Mouse (Mus musculus) embryonic facial prominence, embryonic 10.5 days (tissue): ENCODE results near the gene Galk1. TPM values are rescaled to one million over a fixed set of nuclear protein-coding genes. Genes with fewer than 3 reads are reported as not detected.
"Not testable (repeated sequence)": the region's sequence is repeated elsewhere in the genome, so short reads cannot be mapped to it uniquely, and the experiment has no call there.

Experiments
- DNase-seq: peaks from one replicate; pipeline ENCODE4 v3.0.0-alpha.2; 2017; ENCODE audit warnings: low spot score
- H3K27ac ChIP-seq: fragments of 300-500 bp; sonication (generic); replicated peaks from 2 replicates; pipeline ENCODE4 v1.5.1; 2016; ENCODE audit warnings: mild to moderate bottlenecking
- H3K27me3 ChIP-seq: fragments of 300-500 bp; sonication (generic); replicated peaks from 2 replicates; pipeline ENCODE4 v1.6.1; 2016; ENCODE audit warnings: low read depth, mild to moderate bottlenecking; ENCODE audit not compliant: poor library complexity, severe bottlenecking
- H3K36me3 ChIP-seq: fragments of 300-500 bp; sonication (generic); replicated peaks from 2 replicates; pipeline ENCODE4 v1.6.1; 2016; ENCODE audit warnings: mild to moderate bottlenecking, moderate library complexity
- H3K4me1 ChIP-seq: fragments of 300-500 bp; sonication (generic); 2 replicates; pipeline ENCODE4 v1.6.1; 2016
- H3K4me3 ChIP-seq: fragments of 300-500 bp; sonication (generic); 2 replicates; pipeline ENCODE4 v1.5.1; 2016; ENCODE audit warnings: mild to moderate bottlenecking, moderate library complexity
- H3K9me3 ChIP-seq: fragments of 300-500 bp; sonication (generic); 2 replicates; pipeline ENCODE4 v1.6.1; 2016; ENCODE audit warnings: mild to moderate bottlenecking
- WGBS: fragments of 180-500 bp; shearing (Covaris S2); methylation state at CpG from one replicate; pipeline ENCODE4 v1.1.7; 2016; 5-methylcytosine and 5-hydroxymethylcytosine counted together
- polyA plus RNA-seq: library from polyadenylated mRNA; unstranded; fragments of >200 nt; fragmentation: Nextera tagmentation; extraction: Ambion mirVana; gene quantifications from 2 replicates; pipeline ENCODE4 v1.2.1, GENCODE M21; 2016

The Galk1 gene
- polyA plus RNA-seq, 1 experiment from 2014 or later, result 212 TPM

- H3K36me3 ChIP-seq, result peaks cover 26% of the 10 kb centered on the region
- H3K27ac ChIP-seq, H3K9me3 ChIP-seq, H3K4me3 ChIP-seq, DNase-seq, H3K27me3 ChIP-seq: not testable (repeated sequence)
- WGBS, result 93% methylated on average over 4 of the region's 4 CpGs
- peaks cover 22% of the 10 kb centered on the region for H3K4me1 ChIP-seq
Observed at GRCm38 (mm10) chr11:116018867-116019266, 6.3 kb upstream of the Galk1 start.

DNA sequence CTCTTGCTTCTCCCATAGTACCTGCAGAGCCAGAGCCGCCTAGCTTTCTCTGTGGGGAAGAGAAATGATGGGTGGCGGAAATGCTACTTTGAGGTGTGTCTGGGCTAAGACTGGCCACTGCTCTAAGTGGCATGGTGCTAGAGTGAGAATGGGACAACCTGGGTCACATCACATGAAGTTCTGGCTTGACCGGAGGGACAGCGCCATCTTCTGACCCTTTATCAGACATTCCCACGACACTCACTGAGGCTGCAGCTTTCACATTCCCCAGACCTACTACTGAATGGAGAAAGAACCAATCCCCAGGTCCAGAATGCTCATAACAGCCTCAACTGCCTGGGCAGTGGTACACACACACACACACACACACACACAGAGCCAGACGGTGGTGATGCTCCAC, 5.6 kb upstream of the Galk1 start:
- WGBS, result 23% methylated on average over 6 of the region's 6 CpGs
- peak; percentile 48 for DNase-seq

GRCm38 (mm10) chr11:116014821-116015220, 2.3 kb upstream of the Galk1 start:
- Histone ChIP-seq H3K27ac (no peak overlapping the region), H3K27me3 (no peaks in the 10 kb centered on the region), H3K4me3 (no peak overlapping the region), H3K4me1 (peaks cover 47% of the 10 kb centered on the region), H3K9me3 (no peaks in the 10 kb centered on the region), H3K36me3 (peaks cover 13% of the 10 kb centered on the region)
- 68% methylated on average over 8 of the region's 8 CpGs for WGBS
- DNase-seq, result no peak

More for the DNA sequence above, 5.6 kb upstream of the Galk1 start:
- Histone ChIP-seq H3K27ac (no peak overlapping the region), H3K9me3 (no peaks in the 10 kb centered on the region), H3K4me1 (peaks cover 23% of the 10 kb centered on the region), H3K27me3 (no peaks in the 10 kb centered on the region), H3K36me3 (peaks cover 19% of the 10 kb centered on the region), H3K4me3 (no peak overlapping the region)

- H3K4me3 ChIP-seq, result peak overlapping the region; percentile 74
- peaks cover 40% of the 10 kb centered on the region for H3K4me1 ChIP-seq
- H3K27ac ChIP-seq, result peak overlapping the region; percentile 92
- no peaks in the 10 kb centered on the region for H3K27me3 ChIP-seq
- 14% methylated on average over 14 of the region's 14 CpGs for WGBS
- H3K9me3 ChIP-seq, result no peaks in the 10 kb centered on the region
- H3K36me3 ChIP-seq, result peaks cover 44% of the 10 kb centered on the region
- peak; percentile 63 for DNase-seq
Observed at GRCm38 (mm10) chr11:116011529-116012261, 824 bp downstream of the Galk1 start.

GRCm38 (mm10) chr11:116010948-116011347, 1.6 kb downstream of the Galk1 start:
- Histone ChIP-seq H3K9me3 (no peaks in the 10 kb centered on the region), H3K36me3 (peaks cover 52% of the 10 kb centered on the region), H3K4me3 (peak overlapping the region; percentile 74; the same call in 1 of the 2 replicates), H3K4me1 (peaks cover 47% of the 10 kb centered on the region), H3K27ac (0 out of 2 replicates have a peak overlapping the region, but pooled peaks have one; percentile 40), H3K27me3 (no peaks in the 10 kb centered on the region)
- 87% methylated on average over 5 of the region's 5 CpGs for whole genome bisulfite sequencing
- no peak for DNase-seq

DNA sequence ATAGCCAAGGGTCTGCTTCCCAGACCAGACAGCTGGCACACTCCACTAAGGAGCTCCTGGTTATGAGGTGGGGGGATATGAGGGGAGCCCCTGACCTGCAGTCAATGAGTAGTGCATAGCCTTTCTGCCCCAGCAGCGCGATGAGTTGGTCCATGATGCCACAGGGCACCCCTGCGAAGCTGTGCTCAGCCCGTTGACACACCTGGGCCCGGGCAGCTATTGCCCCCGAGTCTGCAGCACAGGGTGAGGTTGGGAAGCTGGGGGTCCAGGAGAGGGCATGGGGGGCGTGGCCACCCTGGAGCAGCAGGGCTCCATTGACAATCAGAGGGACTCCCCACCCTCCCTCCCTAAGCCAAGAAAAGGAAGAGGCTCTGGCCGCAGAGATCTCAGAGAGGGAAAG, 2.4 kb downstream of the Galk1 start:
- Histone ChIP-seq H3K36me3 (peaks cover 52% of the 10 kb centered on the region), H3K4me1 (peaks cover 55% of the 10 kb centered on the region), H3K27ac (no peak overlapping the region), H3K9me3 (no peaks in the 10 kb centered on the region), H3K27me3 (no peaks in the 10 kb centered on the region), H3K4me3 (peak overlapping the region; percentile 6; the same call in 1 of the 2 replicates)
- 91% methylated on average over 8 of the region's 8 CpGs for WGBS
- no peak for DNase-seq

GRCm38 (mm10) chr11:116009661-116010060, 2.9 kb downstream of the Galk1 start:
- Histone ChIP-seq H3K27ac (no peak overlapping the region), H3K4me1 (peaks cover 55% of the 10 kb centered on the region)
- 95% methylated on average over 11 of the region's 11 CpGs for WGBS

DNA sequence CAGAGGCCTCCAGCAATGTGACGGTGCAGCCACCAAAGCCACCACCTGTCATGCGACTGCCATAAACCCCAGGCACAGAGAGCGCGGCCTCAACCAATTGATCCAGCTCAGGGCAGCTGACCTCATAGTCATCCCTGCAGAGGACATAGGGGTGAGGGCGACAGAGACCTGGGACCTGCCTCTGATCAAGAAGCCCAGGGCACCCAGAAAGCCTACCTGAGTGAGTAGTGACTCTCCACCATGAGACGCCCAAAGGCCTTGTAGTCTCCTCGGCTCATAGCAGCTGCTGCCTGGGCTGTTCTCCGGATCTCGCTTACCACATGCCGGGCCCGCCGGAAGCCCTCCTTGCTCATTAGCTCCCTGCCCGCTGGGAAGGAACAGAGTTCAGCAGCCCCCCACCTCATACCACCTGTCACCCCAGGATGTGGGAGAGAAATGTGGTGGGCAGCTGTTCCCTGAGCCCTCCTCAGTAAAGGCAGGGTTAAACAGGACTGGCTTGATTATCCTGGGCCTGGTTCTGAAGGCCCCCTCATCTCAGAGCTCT, 3.6 kb downstream of the Galk1 start:
- DNase-seq, result no peak
- peaks cover 55% of the 10 kb centered on the region for H3K4me1 ChIP-seq
- H3K9me3 ChIP-seq, result no peaks in the 10 kb centered on the region
- H3K36me3 ChIP-seq, result peaks cover 52% of the 10 kb centered on the region
- H3K4me3 ChIP-seq, result no peak overlapping the region
- H3K27ac ChIP-seq, result no peak overlapping the region
- WGBS, result 93% methylated on average over 13 of the region's 13 CpGs
- H3K27me3 ChIP-seq, result no peaks in the 10 kb centered on the region

More at GRCm38 (mm10) chr11:116009661-116010060, 2.9 kb downstream of the Galk1 start:
- Histone ChIP-seq H3K4me3 (0 out of 2 replicates have a peak overlapping the region, but pooled peaks have one; percentile 6), H3K36me3 (peaks cover 52% of the 10 kb centered on the region), H3K9me3 (no peaks in the 10 kb centered on the region), H3K27me3 (no peaks in the 10 kb centered on the region)
- DNase-seq, result no peak

GRCm38 (mm10) chr11:116008411-116008810, 4.1 kb downstream of the Galk1 start:
- Histone ChIP-seq H3K27me3 (no peaks in the 10 kb centered on the region), H3K9me3 (no peaks in the 10 kb centered on the region), H3K4me1 (peaks cover 55% of the 10 kb centered on the region), H3K4me3 (0 out of 2 replicates have a peak overlapping the region, but pooled peaks have one; percentile 11), H3K27ac (no peak overlapping the region), H3K36me3 (peaks cover 52% of the 10 kb centered on the region)
- DNase-seq, result no peak
- 92% methylated on average over 11 of the region's 11 CpGs for WGBS

DNA sequence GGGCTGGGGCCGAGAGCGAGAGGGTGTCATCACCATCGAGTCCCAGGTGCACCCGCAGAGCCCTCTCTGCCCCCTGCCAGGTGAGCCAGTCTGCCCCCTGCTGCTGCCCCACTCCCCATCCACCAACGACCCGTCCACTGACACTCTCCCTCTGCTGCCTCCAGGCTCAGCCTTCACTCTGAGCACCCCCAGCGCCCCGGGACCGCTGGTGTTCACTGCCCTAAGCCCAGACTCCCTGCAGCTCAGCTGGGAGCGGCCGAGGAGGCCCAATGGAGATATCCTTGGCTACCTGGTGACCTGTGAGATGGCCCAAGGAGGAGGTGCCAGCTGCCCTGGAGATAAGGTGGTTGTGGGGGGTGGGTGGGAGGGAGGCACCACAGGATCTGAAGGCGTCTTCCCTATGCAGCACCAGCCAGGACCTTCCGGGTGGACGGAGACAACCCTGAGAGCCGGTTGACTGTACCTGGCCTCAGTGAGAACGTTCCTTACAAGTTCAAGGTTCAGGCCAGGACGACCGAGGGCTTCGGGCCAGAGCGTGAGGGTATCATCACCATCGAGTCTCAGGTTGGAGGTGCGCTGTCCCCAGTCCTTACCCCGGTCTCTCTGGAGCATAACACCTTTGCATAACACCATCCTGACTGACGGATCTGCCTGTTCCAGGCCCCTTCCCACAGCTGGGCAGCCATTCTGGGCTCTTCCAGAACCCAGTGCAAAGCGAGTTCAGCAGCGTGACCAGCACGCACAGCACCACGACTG, 5.2 kb downstream of the Galk1 start:
- no peak overlapping the region for H3K4me3 ChIP-seq
- WGBS, result 89% methylated on average over 28 of the region's 28 CpGs
- no peak for DNase-seq
- no peaks in the 10 kb centered on the region for H3K9me3 ChIP-seq
- H3K27me3 ChIP-seq, result no peaks in the 10 kb centered on the region
- H3K36me3 ChIP-seq, result peaks cover 52% of the 10 kb centered on the region
- peaks cover 47% of the 10 kb centered on the region for H3K4me1 ChIP-seq
- no peak overlapping the region for H3K27ac ChIP-seq

DNA sequence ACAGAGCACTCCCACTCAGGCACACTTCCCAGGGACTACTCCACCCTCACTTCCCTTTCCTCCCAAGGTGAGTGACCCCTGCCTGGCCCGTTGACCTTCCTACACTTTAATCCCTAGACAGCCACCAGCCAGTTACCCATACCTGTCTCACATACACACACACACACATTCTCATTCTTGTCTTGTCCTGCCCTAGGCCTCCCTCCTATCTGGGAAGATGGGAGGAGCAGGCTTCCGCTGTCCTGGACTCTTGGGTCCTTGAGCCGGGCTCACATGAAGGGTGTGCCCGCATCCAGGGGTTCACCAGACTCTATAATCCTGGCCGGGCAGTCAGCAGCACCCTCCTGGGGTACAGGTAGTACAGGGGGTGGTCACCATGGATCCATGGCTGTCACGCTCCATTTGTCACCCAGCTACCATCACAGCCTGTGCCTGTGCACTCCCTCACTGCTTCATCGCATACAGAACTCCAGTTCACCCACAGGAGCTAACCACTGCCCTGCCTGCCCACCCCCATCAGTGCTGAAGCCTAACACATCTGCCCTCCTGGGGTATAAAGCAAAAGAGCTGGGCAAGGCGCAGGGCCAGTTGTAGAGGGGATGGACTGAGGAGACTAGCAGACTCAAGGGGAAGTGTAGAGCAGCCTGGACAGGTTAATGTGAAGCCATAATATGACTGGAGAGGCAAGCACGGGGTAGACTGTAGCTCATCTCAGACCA, 6.7 kb downstream of the Galk1 start:
- Histone ChIP-seq H3K4me3 (peak overlapping the region; percentile 60), H3K4me1 (peaks cover 39% of the 10 kb centered on the region), H3K27me3 (no peaks in the 10 kb centered on the region), H3K27ac (peak overlapping the region; percentile 83), H3K9me3 (no peaks in the 10 kb centered on the region), H3K36me3 (peaks cover 50% of the 10 kb centered on the region)
- WGBS, result 62% methylated on average over 9 of the region's 9 CpGs
- no peak for DNase-seq
